Mouse (Mus musculus): ENCODE measurements around the gene Syt1.

DNA sequence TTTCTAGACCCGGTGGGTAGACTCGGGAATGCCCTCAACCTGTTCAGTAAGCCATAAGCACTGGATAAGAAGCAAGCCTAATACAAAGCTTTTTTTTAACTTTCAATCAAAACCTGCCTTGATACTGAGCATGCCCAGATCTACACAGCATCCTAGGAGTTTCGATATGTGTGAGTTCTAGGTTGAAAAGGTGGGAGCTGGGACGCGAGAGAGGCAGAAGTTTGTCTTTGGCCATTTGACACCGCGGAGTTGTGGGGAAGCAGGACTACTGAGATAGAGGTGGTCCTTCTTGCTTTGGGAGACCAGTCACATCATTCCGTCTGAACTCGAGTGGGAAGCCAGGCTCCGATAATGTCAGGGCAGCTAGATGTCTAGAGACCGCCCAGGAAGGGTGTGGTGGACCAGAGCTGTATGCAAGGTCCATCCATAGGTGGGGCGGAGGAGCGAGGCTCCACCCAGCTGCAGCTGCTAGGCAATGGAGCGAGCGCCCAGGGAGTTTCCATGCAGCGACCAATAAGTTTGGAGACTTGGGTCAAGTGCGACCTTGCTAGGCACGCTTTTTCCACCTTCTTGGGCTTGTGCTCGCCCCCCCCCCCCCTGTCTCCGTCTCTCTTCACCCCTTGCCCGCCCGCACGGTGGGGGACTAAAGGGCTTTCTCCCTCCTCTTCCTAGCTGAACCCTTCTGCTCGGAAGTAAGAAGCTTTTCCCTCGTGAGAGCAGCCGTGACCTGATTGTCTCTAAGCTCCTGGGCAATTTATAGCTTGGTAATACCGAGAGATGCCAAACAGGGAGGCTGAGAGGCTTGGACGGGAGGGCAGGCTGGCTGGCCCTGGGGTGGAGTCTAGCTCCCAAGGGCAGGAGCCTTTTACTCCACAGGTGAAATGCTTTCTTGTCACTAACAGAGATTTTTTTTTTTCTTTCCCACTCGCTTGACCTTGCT, 714 bp upstream of the Syt1 start:
- no peak for TF ChIP-seq POLR2A (IDR thresholded peaks at IDR 0.05; ENCODE audit: borderline replicate concordance, extremely low read depth, insufficient read depth, insufficient read length, poor library complexity, severe bottlenecking)
- TF ChIP-seq CTCF (IDR thresholded peaks at IDR 0.05; ENCODE audit: borderline replicate concordance, extremely low read depth, insufficient read depth, insufficient read length) = no peak
